Mouse (Mus musculus) embryonic facial prominence, embryonic 14.5 days (tissue): ENCODE data around the gene Bcas2. TPM values are rescaled to one million over a fixed set of nuclear protein-coding genes. Genes with fewer than 3 reads are reported as not detected.
"Not testable (repeated sequence)": the region's sequence is repeated elsewhere in the genome, so short reads cannot be mapped to it uniquely, and the experiment has no call there.

Experiments used
- ATAC-seq: fragments of 200-750 bp; cut with Nextera tagmentation; 2 replicates; pipeline ENCODE4 v1.8.0; 2017; ENCODE audit warnings: low read depth, moderate number of reproducible peaks, moderate TSS enrichment
- DNase-seq: peaks from one replicate; pipeline ENCODE4 v3.0.0-alpha.2; 2015; ENCODE audit warnings: low spot score
- H3K27ac ChIP-seq: fragments of 300-500 bp; sonication (generic); replicated peaks from 2 replicates; pipeline ENCODE4 v1.5.1; 2014; ENCODE audit warnings: low read depth, mild to moderate bottlenecking, low read length, moderate library complexity
- H3K27me3 ChIP-seq: fragments of 300-500 bp; sonication (generic); replicated peaks from 2 replicates; pipeline ENCODE4 v1.6.1; 2014; ENCODE audit warnings: low read length; ENCODE audit not compliant: control insufficient read depth, insufficient read depth
- H3K36me3 ChIP-seq: fragments of 300-500 bp; sonication (generic); 2 replicates; pipeline ENCODE4 v1.6.1; 2014; ENCODE audit warnings: low read length, mixed read lengths; ENCODE audit not compliant: control insufficient read depth, insufficient read depth
- H3K4me1 ChIP-seq: fragments of 300-500 bp; sonication (generic); 2 replicates; pipeline ENCODE4 v1.6.1; 2014; ENCODE audit warnings: antibody characterized with exemption, low read length; ENCODE audit not compliant: control insufficient read depth, insufficient read depth
- H3K4me2 ChIP-seq: fragments of 300-500 bp; sonication (generic); 2 replicates; pipeline ENCODE4 v1.6.1; 2014; ENCODE audit warnings: low read depth, mild to moderate bottlenecking, low read length, moderate library complexity, mixed read lengths
- H3K4me3 ChIP-seq: fragments of 300-500 bp; sonication (generic); 2 replicates; pipeline ENCODE4 v1.5.1; 2014; ENCODE audit warnings: low read depth, mild to moderate bottlenecking, low read length
- H3K9ac ChIP-seq: fragments of 300-500 bp; sonication (generic); 2 replicates; pipeline ENCODE4 v1.6.1; 2014; ENCODE audit warnings: low read depth, mild to moderate bottlenecking, low read length, moderate library complexity, mixed read lengths
- H3K9me3 ChIP-seq: fragments of 300-500 bp; sonication (generic); 2 replicates; pipeline ENCODE4 v1.6.1; 2016; ENCODE audit warnings: low read length; ENCODE audit not compliant: control insufficient read depth
- WGBS: fragments of 180-500 bp; shearing (Covaris S2); extraction: QIAGEN DNeasy Blood & Tissue Kit; methylation state at CpG from one replicate; pipeline ENCODE4 v1.1.7; 2014; 5-methylcytosine and 5-hydroxymethylcytosine counted together
- polyA plus RNA-seq: library from polyadenylated mRNA; unstranded; fragments of >200 nt; fragmentation: Nextera tagmentation; extraction: Ambion mirVana; gene quantifications from 2 replicates; pipeline ENCODE4 v1.2.1, GENCODE M21; 2014

Bcas2 gene
- polyA plus RNA-seq, 1 experiment from 2014 or later, result 143 TPM

GRCm38 (mm10) chr3:103179527-103179926, 8.1 kb downstream of the Bcas2 start:
- no peak for DNase-seq
- no peaks in the 10 kb centered on the region for H3K9me3 ChIP-seq
- H3K9ac ChIP-seq, result no peak overlapping the region
- no peak overlapping the region for H3K27ac ChIP-seq
- peaks cover 44% of the 10 kb centered on the region for H3K36me3 ChIP-seq
- WGBS, result 92% methylated on average over 9 of the region's 9 CpGs
- H3K27me3 ChIP-seq, result no peaks in the 10 kb centered on the region
- ATAC-seq, result no peak
- H3K4me1 ChIP-seq, result no peaks in the 10 kb centered on the region
- no peak overlapping the region for H3K4me3 ChIP-seq
- H3K4me2 ChIP-seq, result no peak overlapping the region

GRCm38 (mm10) chr3:103181171-103181570, 9.7 kb downstream of the Bcas2 start:
- 55% methylated on average over 4 of the region's 4 CpGs for WGBS
- Histone ChIP-seq H3K27me3 (no peaks in the 10 kb centered on the region), H3K4me2 (no peak overlapping the region), H3K36me3 (peaks cover 29% of the 10 kb centered on the region), H3K9ac (no peak overlapping the region), H3K4me3 (no peak overlapping the region), H3K4me1 (no peaks in the 10 kb centered on the region), H3K27ac (no peak overlapping the region), H3K9me3 (no peaks in the 10 kb centered on the region)
- DNase-seq (no peak), ATAC-seq (no peak)

GRCm38 (mm10) chr3:103182821-103183220, 11.4 kb downstream of the Bcas2 start:
- Histone ChIP-seq H3K4me2 (no peak overlapping the region), H3K4me3 (no peak overlapping the region), H3K27me3 (no peaks in the 10 kb centered on the region), H3K36me3 (peaks cover 14% of the 10 kb centered on the region), H3K9ac (no peak overlapping the region), H3K4me1 (no peaks in the 10 kb centered on the region), H3K9me3 (no peaks in the 10 kb centered on the region), H3K27ac (no peak overlapping the region)
- WGBS, result 80% methylated on average over 14 of the region's 14 CpGs
- DNase-seq (no peak), ATAC-seq (no peak)

GRCm38 (mm10) chr3:103184467-103184866, 13.0 kb downstream of the Bcas2 start:
- H3K4me3 ChIP-seq, ATAC-seq, H3K9ac ChIP-seq, H3K36me3 ChIP-seq, H3K4me2 ChIP-seq, H3K27ac ChIP-seq, H3K27me3 ChIP-seq, DNase-seq, H3K9me3 ChIP-seq, H3K4me1 ChIP-seq: not testable (repeated sequence)

- H3K27me3 ChIP-seq, result no peaks in the 10 kb centered on the region
- H3K27ac ChIP-seq, result no peak overlapping the region
- no peak overlapping the region for H3K4me3 ChIP-seq
- no peaks in the 10 kb centered on the region for H3K4me1 ChIP-seq
- no peak overlapping the region for H3K9ac ChIP-seq
- 56% methylated on average over 5 of the region's 5 CpGs for WGBS
- ATAC-seq (no peak), DNase-seq (no peak)
- no peaks in the 10 kb centered on the region for H3K36me3 ChIP-seq
- no peak overlapping the region for H3K4me2 ChIP-seq
- peaks cover 8% of the 10 kb centered on the region; the same call in 1 of the 2 replicates for H3K9me3 ChIP-seq
Measured at GRCm38 (mm10) chr3:103188451-103188850, 17.0 kb downstream of the Bcas2 start.

- Histone ChIP-seq H3K9me3 (peaks cover 8% of the 10 kb centered on the region; the same call in 1 of the 2 replicates), H3K36me3 (no peaks in the 10 kb centered on the region), H3K9ac (no peak overlapping the region), H3K27me3 (no peaks in the 10 kb centered on the region), H3K4me1 (no peaks in the 10 kb centered on the region), H3K4me3 (no peak overlapping the region), H3K27ac (no peak overlapping the region), H3K4me2 (no peak overlapping the region)
- WGBS, result 88% methylated on average over 2 of the region's 2 CpGs
- no peak for DNase-seq
- ATAC-seq, result no peak
Measured at GRCm38 (mm10) chr3:103188856-103189255, 17.4 kb downstream of the Bcas2 start.

GRCm38 (mm10) chr3:103192161-103192560, 20.7 kb downstream of the Bcas2 start:
- Histone ChIP-seq H3K9me3 (peaks cover 8% of the 10 kb centered on the region; the same call in 1 of the 2 replicates), H3K36me3 (no peaks in the 10 kb centered on the region), H3K4me3 (no peak overlapping the region), H3K27ac (no peak overlapping the region), H3K4me2 (no peak overlapping the region), H3K9ac (no peak overlapping the region), H3K4me1 (no peaks in the 10 kb centered on the region), H3K27me3 (no peaks in the 10 kb centered on the region)
- 88% methylated on average over 4 of the region's 4 CpGs for WGBS
- DNase-seq, result no peak
- ATAC-seq, result no peak

- ATAC-seq (no peak), DNase-seq (no peak)
- H3K4me3 ChIP-seq, result no peak overlapping the region
- H3K27me3 ChIP-seq, result no peaks in the 10 kb centered on the region
- H3K9me3 ChIP-seq, result peaks cover 8% of the 10 kb centered on the region; the same call in 1 of the 2 replicates
- H3K9ac ChIP-seq, result no peak overlapping the region
- no peak overlapping the region for H3K4me2 ChIP-seq
- H3K36me3 ChIP-seq, result no peaks in the 10 kb centered on the region
- H3K4me1 ChIP-seq, result no peaks in the 10 kb centered on the region
- H3K27ac ChIP-seq, result no peak overlapping the region
- 64% methylated on average over 1 of the region's 1 CpGs for WGBS
Measured at GRCm38 (mm10) chr3:103193186-103193585, 21.7 kb downstream of the Bcas2 start.

GRCm38 (mm10) chr3:103196320-103196823, 24.9 kb downstream of the Bcas2 start:
- Histone ChIP-seq H3K9me3 (peaks cover 14% of the 10 kb centered on the region; the same call in 1 of the 2 replicates), H3K27me3 (no peaks in the 10 kb centered on the region), H3K4me3 (no peak overlapping the region), H3K4me1 (no peaks in the 10 kb centered on the region), H3K36me3 (no peaks in the 10 kb centered on the region), H3K4me2 (no peak overlapping the region), H3K9ac (no peak overlapping the region), H3K27ac (no peak overlapping the region)
- ATAC-seq, result no peak
- WGBS, result 82% methylated on average over 7 of the region's 7 CpGs
- DNase-seq, result no peak
